Mouse (Mus musculus): ENCODE results near the gene Tmem178b.

GRCm38 (mm10) chr6:39970281-39970680, 97.2 kb downstream of the Tmem178b start:
- TF ChIP-seq GATA1 (IDR thresholded peaks at IDR 0.05; ENCODE audit: low read length) (no peak), TAL1 (IDR thresholded peaks at IDR 0.05; ENCODE audit: low read length) (no peak)
